Mouse (Mus musculus) G1E (cell line): Measurements from ENCODE around the gene H2al1b. TPM values are rescaled to one million over a fixed set of nuclear protein-coding genes. Genes with fewer than 3 reads are reported as not detected.
"Not testable (repeated sequence)": the region's sequence is repeated elsewhere in the genome, so short reads cannot be mapped to it uniquely, and the experiment has no call there.

Experiments used
- ATAC-seq: 2 replicates; pipeline ENCODE4 v1.8.0; 2016; ENCODE audit warnings: mild to moderate bottlenecking; ENCODE audit not compliant: insufficient number of reproducible peaks, poor library complexity, low FRiP score, severe bottlenecking; ENCODE audit errors: extremely low read depth
- DNase-seq: peaks from one replicate; pipeline ENCODE4 v3.0.0; 2012; ENCODE audit warnings: low spot score
- H3K27me3 ChIP-seq: 2 replicates; pipeline ENCODE4 v1.6.1; 2012; ENCODE audit warnings: mild to moderate bottlenecking, low read length, inconsistent platforms; ENCODE audit not compliant: insufficient read depth
- H3K36me3 ChIP-seq: replicated peaks from 2 replicates; pipeline ENCODE3; 2012; ENCODE audit warnings: mild to moderate bottlenecking, inconsistent platforms
- H3K4me1 ChIP-seq: 2 replicates; pipeline ENCODE4 v1.6.1; 2012; ENCODE audit warnings: low read depth, low read length, inconsistent platforms, mixed read lengths; ENCODE audit not compliant: insufficient read depth
- H3K4me3 ChIP-seq: 2 replicates; pipeline ENCODE4 v1.5.1; 2012; ENCODE audit warnings: low read depth, mild to moderate bottlenecking, inconsistent platforms, low read length, moderate library complexity, mixed read lengths
- H3K9me3 ChIP-seq: replicated peaks from 2 replicates; pipeline ENCODE4 v1.6.1; 2012; ENCODE audit warnings: inconsistent platforms
- CTCF ChIP-seq: IDR thresholded peaks from 2 replicates; pipeline ENCODE4 v1.5.1; 2012; ENCODE audit warnings: low read depth, low read length, inconsistent platforms, mixed read lengths
- GATA1 ChIP-seq: IDR thresholded peaks from 2 replicates; pipeline ENCODE4 v1.6.1; 2012; ENCODE audit warnings: borderline replicate concordance, low read length, inconsistent platforms, mixed read lengths
- GATA2 ChIP-seq: IDR thresholded peaks from 2 replicates; pipeline ENCODE4 v1.6.1; 2012; ENCODE audit warnings: low read depth, low read length, inconsistent platforms, borderline replicate concordance
- POLR2AphosphoS5 ChIP-seq: IDR thresholded peaks from 2 replicates; pipeline ENCODE4 v1.6.1; 2012; ENCODE audit warnings: low read depth, low read length, inconsistent platforms; ENCODE audit not compliant: insufficient replicate concordance
- TAL1 ChIP-seq: conservative IDR thresholded peaks from 2 replicates; pipeline ENCODE4 v1.6.1; 2012; ENCODE audit warnings: low read depth, low read length, inconsistent platforms, mixed read lengths
- polyA plus RNA-seq: library from polyadenylated mRNA; stranded (reverse); fragments of >175 nt; gene quantifications from 2 replicates; pipeline ENCODE4 v1.2.3, GENCODE M21; 2012
- total RNA-seq, 2 experiments: library from RNA; stranded (forward) in 1 of 2; stranded (reverse) in 1 of 2; fragments of 200-1000 nt in 1 of 2; fragments of >200 nt in 1 of 2; fragmentation: Nextera tagmentation in 1 of 2; gene quantifications; 2 replicates each; pipeline ENCODE4 v1.2.3; 2014 to 2017

Gene H2al1b
- total and polyA plus RNA-seq, 3 experiments: not detected

DNA sequence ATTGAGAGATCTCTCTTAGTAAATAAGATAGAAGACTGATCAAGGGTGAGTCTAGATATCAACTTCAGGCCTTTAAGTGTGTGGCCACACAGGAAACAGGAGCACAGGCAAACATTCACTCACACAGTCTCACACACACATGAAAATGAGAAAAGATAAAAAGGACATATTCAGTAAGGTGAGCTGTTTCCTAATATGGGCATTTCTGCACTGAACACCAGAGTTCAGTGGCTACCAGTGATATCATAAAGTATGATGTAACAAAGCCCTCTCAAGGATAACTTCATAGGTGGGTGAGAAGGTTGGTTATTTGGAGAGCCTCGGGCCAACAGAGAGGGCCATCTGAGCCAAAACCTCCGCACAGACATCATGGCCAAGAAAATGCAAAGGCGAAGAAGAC, 15.7 kb downstream of the H2al1b start, which contains the start of gene H2al1g:
TSS of gene H2al1g (plus strand) at position 301 of the 400 bp plus-strand sequence.
- not testable (repeated sequence) for H3K4me1 ChIP-seq, H3K36me3 ChIP-seq, H3K27me3 ChIP-seq, H3K4me3 ChIP-seq, DNase-seq, ATAC-seq, H3K9me3 ChIP-seq

DNA sequence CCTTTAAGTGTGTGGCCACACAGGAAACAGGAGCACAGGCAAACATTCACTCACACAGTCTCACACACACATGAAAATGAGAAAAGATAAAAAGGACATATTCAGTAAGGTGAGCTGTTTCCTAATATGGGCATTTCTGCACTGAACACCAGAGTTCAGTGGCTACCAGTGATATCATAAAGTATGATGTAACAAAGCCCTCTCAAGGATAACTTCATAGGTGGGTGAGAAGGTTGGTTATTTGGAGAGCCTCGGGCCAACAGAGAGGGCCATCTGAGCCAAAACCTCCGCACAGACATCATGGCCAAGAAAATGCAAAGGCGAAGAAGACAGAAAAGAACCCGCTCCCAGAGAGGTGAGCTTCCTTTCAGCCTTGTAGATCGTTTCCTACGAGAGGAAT, 19.0 kb downstream of the H2al1b start, which contains the start of gene H2al1h:
TSS of gene H2al1h (plus strand) at position 301 of the 400 bp plus-strand sequence.
- not testable (repeated sequence) for H3K4me3 ChIP-seq, H3K4me1 ChIP-seq, H3K27me3 ChIP-seq, H3K9me3 ChIP-seq, DNase-seq, H3K36me3 ChIP-seq, ATAC-seq

DNA sequence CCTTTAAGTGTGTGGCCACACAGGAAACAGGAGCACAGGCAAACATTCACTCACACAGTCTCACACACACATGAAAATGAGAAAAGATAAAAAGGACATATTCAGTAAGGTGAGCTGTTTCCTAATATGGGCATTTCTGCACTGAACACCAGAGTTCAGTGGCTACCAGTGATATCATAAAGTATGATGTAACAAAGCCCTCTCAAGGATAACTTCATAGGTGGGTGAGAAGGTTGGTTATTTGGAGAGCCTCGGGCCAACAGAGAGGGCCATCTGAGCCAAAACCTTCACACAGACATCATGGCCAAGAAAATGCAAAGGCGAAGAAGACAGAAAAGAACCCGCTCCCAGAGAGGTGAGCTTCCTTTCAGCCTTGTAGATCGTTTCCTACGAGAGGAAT, 22.1 kb downstream of the H2al1b start, which contains the start of gene H2al1i:
TSS of gene H2al1i (plus strand) at position 301 of the 400 bp plus-strand sequence.
- H3K4me3 ChIP-seq, H3K27me3 ChIP-seq, H3K9me3 ChIP-seq, H3K36me3 ChIP-seq, ATAC-seq, DNase-seq, H3K4me1 ChIP-seq: not testable (repeated sequence)

DNA sequence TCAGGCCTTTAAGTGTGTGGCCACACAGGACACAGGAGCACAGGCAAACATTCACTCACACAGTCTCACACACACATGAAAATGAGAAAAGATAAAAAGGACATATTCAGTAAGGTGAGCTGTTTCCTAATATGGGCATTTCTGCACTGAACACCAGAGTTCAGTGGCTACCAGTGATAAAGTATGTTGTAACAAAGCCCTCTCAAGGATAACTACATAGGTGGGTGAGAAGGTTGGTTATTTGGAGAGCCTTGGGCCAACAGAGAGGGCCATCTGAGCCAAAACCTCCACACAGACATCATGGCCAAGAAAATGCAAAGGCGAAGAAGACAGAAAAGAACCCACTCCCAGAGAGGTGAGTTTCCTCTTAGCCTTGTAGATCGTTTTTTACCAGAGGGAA, 25.3 kb downstream of the H2al1b start, which contains the start of gene H2al1j:
TSS of gene H2al1j (plus strand) at position 301 of the 400 bp plus-strand sequence.
- not testable (repeated sequence) for H3K27me3 ChIP-seq, DNase-seq, ATAC-seq, H3K4me3 ChIP-seq, H3K36me3 ChIP-seq, H3K4me1 ChIP-seq, H3K9me3 ChIP-seq

DNA sequence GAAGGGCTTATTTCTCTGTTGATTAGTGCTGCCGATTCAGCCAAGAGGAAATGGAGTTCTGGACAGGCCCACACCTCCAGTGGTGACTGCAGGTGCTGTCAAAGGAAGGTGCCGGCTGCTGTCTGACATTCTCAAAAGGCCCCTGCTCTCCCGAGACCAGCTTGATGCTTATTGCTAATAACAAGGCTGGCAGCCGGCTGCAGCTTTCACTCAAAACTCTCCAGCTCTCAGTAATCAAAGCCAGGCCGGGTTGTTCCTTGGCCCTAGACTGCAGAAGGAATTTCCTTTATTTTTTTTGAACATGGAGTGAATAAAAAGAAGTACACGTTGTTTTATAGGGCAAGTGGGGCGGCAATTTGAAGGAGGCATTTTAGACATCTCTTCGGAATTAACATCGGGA, 43.5 kb downstream of the H2al1b start:
- no peak for TF ChIP-seq POLR2AphosphoS5
- no peak for TF ChIP-seq GATA1
- no peak for TF ChIP-seq TAL1
- no peak for TF ChIP-seq CTCF
- no peak for TF ChIP-seq GATA2
- ATAC-seq (no peak), DNase-seq (no peak)
- Histone ChIP-seq H3K27me3 (no peaks in the 10 kb centered on the region), H3K4me3 (no peak overlapping the region), H3K36me3 (no peaks in the 10 kb centered on the region), H3K9me3 (no peaks in the 10 kb centered on the region), H3K4me1 (no peaks in the 10 kb centered on the region)

DNA sequence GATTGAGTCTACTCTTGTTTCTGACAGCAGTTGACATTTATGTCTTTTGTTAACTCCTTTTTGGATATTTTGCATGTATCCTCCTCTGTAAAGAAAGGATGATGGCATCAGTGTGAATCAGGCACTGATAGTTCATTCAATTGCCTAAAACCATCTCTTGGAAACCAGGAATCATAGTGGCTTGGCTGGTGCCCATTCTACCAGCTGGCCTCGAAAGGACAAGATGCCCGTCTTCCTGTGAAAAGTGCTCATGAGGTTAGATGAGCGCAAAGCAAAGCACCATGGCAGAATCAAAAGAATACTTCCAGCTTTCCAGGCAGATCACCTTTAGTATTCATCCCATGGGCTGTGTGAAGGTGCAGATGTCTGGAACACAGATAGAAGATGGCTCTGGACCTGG, 44.5 kb downstream of the H2al1b start:
- Histone ChIP-seq H3K27me3 (no peaks in the 10 kb centered on the region), H3K4me1 (no peaks in the 10 kb centered on the region), H3K4me3 (no peak overlapping the region), H3K36me3 (no peaks in the 10 kb centered on the region), H3K9me3 (no peaks in the 10 kb centered on the region)
- no peak for ATAC-seq
- DNase-seq: no peak
- no peak for TF ChIP-seq CTCF
- no peak for TF ChIP-seq GATA2
- no peak for TF ChIP-seq TAL1
- TF ChIP-seq GATA1: no peak
- TF ChIP-seq POLR2AphosphoS5: no peak

Other genes with a start within 250 kb of the H2al1b start
- not detected in 2 replicates for gene H2al1a, start 3.2 kb upstream of the H2al1b start, total RNA-seq (2014; fragmentation: Nextera tagmentation)
- gene H2al1a, start 3.2 kb upstream of the H2al1b start, total RNA-seq (2017): not detected in 2 replicates
- gene H2al1a, start 3.2 kb upstream of the H2al1b start, polyA plus RNA-seq: not detected in 2 replicates
- gene H2al1c, start 3.2 kb downstream of the H2al1b start, total RNA-seq (2014; fragmentation: Nextera tagmentation): not detected in 2 replicates
- not detected in 2 replicates for gene H2al1c, start 3.2 kb downstream of the H2al1b start, total RNA-seq (2017)
- not detected in 2 replicates for gene H2al1c, start 3.2 kb downstream of the H2al1b start, polyA plus RNA-seq
- not detected in 2 replicates for gene H2al1d, start 6.4 kb downstream of the H2al1b start, total RNA-seq (2014; fragmentation: Nextera tagmentation)
- not detected in 2 replicates for gene H2al1d, start 6.4 kb downstream of the H2al1b start, total RNA-seq (2017)
- gene H2al1d, start 6.4 kb downstream of the H2al1b start, polyA plus RNA-seq: not detected in 2 replicates
- gene H2al1e, start 9.5 kb downstream of the H2al1b start, total RNA-seq (2014; fragmentation: Nextera tagmentation): not detected in 2 replicates
- gene H2al1e, start 9.5 kb downstream of the H2al1b start, total RNA-seq (2017): not detected in 2 replicates
- gene H2al1e, start 9.5 kb downstream of the H2al1b start, polyA plus RNA-seq: not detected in 2 replicates
- gene H2al1f, start 12.7 kb downstream of the H2al1b start, total RNA-seq (2014; fragmentation: Nextera tagmentation): not detected in 2 replicates
- not detected in 2 replicates for gene H2al1f, start 12.7 kb downstream of the H2al1b start, total RNA-seq (2017)
- not detected in 2 replicates for gene H2al1f, start 12.7 kb downstream of the H2al1b start, polyA plus RNA-seq
- not detected in 2 replicates for gene H2al1g, start 15.8 kb downstream of the H2al1b start, total RNA-seq (2014; fragmentation: Nextera tagmentation)
- gene H2al1g, start 15.8 kb downstream of the H2al1b start, total RNA-seq (2017): not detected in 2 replicates
- gene H2al1g, start 15.8 kb downstream of the H2al1b start, polyA plus RNA-seq: not detected in 2 replicates
- not detected in 2 replicates for gene H2al1h, start 19.1 kb downstream of the H2al1b start, total RNA-seq (2014; fragmentation: Nextera tagmentation)
- gene H2al1h, start 19.1 kb downstream of the H2al1b start, total RNA-seq (2017): not detected in 2 replicates
- not detected in 2 replicates for gene H2al1h, start 19.1 kb downstream of the H2al1b start, polyA plus RNA-seq
- not detected in 2 replicates for gene H2al1i, start 22.2 kb downstream of the H2al1b start, total RNA-seq (2014; fragmentation: Nextera tagmentation)
- not detected in 2 replicates for gene H2al1i, start 22.2 kb downstream of the H2al1b start, total RNA-seq (2017)
- gene H2al1i, start 22.2 kb downstream of the H2al1b start, polyA plus RNA-seq: not detected in 2 replicates
- not detected in 2 replicates for gene H2al1j, start 25.4 kb downstream of the H2al1b start, total RNA-seq (2014; fragmentation: Nextera tagmentation)
- not detected in 2 replicates for gene H2al1j, start 25.4 kb downstream of the H2al1b start, total RNA-seq (2017)
- not detected in 2 replicates for gene H2al1j, start 25.4 kb downstream of the H2al1b start, polyA plus RNA-seq